Mouse (Mus musculus) c-Kit-negative CD71-positive TER-119-positive erythroid progenitor cells, embryonic 14.5 days (primary cell): ENCODE data around the gene Arpc5l.
"Not testable (repeated sequence)": the region's sequence is repeated elsewhere in the genome, so short reads cannot be mapped to it uniquely, and the experiment has no call there.

Source experiments
- DNase-seq: peaks from one replicate; pipeline ENCODE4 v3.0.0-alpha.2; 2013; ENCODE audit warnings: low read depth, low spot score

Gene Arpc5l

DNA sequence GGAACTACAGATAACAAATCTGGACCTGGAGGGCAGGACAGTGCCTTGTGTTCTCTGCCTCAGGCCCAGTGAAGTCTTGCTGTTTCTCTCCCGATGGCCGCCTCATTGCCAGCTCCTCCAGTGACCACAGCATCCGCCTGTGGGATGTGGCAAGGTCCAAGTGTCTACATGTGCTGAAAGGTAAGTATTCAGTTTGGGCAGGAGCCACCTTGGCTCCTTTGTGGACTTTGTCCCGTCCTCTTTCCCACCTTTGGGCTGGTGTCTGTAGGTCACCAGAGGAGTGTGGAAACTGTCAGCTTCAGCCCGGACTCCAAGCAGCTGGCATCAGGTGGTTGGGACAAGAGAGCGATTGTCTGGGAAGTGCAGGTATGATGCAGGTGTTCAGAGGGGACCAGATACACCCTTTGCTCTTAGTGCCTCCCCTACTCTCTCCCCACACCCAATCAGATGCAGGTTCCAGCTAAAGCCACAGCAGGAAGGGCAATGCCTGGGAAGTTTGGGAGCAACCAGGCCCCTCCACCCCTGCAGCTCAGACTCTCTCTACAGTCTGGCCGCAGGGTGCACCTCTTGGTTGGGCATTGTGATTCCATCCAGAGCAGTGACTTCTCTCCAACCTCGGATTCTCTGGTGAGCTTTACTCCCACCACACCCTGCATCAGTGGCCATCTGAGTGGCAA, 5.1 kb upstream of the Arpc5l start:
- DNase-seq, result no peak

DNA sequence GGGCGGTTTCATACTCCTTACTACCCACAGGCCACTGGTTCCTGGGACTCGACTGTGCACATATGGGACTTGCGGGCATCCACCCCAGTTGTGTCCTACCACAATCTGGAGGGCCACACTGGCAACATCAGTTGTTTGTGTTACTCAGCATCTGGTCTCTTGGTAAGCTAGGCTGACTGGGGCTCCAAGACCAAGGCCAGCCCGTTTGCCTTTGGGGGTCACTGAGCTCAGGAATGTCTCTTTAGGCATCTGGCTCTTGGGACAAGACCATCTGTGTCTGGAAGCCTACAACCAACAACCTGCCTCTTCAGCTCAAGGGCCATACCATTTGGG, 4.6 kb upstream of the Arpc5l start:
- no peak for DNase-seq

DNA sequence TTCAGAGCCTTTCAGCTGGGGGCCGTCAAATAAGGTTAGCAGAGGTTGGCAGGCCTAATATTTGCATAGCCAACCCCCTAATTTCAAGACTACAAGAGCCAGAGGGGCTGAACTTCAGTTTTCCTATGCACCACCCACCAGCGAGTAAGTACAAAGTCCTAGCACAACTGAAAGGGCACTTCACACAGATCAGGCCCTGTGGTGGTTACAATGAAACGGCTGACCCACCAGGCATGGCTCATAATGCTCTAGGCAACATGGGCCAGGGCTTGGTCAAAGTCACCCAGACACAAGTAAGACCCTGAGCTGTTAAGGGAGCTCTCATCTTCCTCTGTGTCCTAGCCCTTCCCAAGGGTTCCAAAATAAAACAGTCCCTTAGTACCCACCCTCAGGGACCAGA, 3.3 kb upstream of the Arpc5l start:
- DNase-seq, result no peak

DNA sequence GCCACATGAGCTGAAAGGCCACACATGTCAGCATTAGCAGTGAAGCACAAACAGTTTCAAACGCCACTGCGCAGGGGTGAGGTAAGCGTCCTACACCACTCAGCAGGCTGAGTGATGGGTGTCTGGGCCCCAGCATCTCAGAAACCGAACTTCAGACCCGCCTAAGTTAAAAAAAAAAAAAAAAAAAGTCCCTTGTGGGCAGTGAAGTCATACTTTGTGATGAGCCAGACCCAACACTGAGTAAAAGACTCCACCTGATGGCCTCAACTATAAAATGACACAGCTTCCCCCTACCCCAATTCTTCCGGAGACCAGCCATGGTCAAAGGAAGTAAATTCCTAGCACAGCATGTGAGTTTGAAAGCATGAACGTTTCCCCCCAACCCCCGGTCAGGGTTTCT, 2.0 kb upstream of the Arpc5l start:
- no peak for DNase-seq

DNA sequence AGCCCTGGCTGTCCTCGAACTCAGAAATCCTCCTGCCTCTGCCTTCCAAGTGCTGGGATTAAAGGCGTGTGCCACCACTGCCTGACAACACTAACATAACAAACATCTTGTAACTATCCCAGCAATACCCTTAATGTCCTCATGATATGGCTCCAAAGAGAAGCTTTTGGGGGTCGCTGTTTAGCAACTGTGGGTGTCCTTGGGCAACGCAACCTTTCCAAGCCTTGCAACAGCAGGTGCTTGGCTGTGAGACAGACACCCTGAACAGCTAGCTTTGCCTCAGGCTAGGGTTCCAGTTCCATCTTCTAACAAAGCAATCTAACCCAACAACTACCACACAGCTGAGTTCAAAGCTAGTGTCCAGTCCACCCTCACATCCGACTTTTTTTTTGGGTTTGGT, 1.6 kb upstream of the Arpc5l start:
- DNase-seq, result no peak

DNA sequence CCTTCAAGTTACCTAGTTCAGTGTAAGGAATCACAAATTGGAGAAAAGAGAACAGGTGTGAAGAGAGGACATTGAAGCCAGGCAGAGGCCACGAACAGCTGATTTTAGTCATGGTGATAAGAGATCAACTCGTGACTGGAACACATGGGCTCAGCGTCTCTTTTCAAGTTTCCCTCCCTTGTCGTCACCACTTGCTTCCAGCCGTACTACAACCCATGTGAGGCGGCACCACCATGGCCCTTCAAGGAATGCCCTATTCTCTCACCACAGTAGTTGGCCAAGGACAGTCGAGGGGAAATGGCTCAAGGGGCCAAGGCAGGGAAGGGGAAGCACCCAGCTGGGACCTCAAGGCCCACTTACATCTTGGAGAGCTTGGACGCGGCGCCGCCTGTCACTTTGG, 776 bp upstream of the Arpc5l start:
- peak; percentile 45 for DNase-seq

DNA sequence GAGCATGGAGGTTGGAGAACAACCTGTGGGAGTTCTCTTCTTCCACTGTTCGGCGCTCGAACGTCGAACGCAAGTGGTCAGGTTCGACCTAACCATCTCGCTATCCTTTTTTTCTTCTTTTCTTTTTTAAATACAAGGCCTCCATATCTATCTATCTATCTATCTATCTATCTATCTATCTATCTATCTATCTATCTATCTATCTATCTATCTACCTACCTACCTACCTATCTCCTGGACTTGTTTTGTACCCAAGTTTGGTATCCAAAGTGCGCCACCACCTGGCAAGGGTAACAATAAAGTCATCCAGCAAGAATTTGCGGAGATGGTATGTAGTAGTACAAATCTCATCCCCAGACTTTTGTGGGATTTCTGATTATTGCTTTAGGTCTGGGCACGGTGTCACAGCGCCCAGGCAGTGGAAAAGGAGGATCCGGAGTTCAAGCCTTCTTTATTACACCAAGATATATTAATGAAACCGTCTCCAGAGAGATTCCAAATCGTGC, 479 bp downstream of the Arpc5l start, which contains the start of gene Rpl35:
Rpl35 (minus strand) TSS at position 51 of the 506 bp plus-strand sequence.
- DNase-seq, result peak; percentile 37

DNA sequence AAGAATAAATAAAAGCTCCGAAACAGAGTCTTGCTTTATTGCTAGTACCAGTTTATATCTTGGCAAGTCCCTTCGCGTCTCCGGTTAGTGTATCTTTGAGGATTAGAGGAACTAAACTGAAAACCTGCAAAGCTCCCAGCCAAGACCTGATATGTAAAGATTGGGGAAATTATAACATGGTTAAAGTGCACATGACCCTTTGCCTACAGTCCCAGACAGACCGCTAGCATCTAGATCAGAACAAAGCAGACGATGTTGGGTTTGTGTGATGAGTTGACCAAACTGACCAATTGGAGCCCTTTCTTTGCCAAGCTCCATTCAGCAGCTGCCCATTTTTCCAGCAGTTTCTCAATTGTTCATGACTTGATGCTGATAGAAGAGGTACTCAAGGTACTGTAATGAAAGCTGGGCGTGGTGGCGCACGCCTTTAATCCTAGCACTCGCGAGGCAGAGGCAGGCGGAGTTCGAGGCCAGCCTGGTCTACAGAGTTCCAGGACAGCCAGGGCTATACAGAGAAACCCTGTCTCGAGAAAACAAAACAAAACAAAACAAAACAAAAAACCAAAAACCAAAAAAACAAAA, 1.1 kb downstream of the Arpc5l start:
- no peak for DNase-seq

DNA sequence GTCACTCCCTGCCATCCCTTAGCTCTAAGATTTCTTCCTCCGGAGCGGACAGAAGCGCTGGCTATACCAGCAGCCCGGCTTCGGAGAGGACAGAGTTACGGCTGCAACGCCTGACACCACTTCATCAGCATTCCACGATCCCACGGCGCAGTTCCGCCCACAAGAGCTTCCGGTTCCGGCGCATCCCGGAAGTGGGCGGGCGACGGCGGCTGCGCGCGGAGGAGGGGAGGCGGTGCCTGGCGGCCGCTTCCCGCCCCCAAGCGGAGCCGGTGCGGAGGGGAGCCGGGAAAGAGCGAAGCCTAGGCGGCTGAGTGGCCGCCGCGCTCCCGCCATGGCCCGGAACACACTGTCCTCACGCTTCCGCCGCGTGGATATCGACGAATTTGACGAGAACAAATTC, 2.7 kb downstream of the Arpc5l start:
- DNase-seq, result peak; percentile 87

DNA sequence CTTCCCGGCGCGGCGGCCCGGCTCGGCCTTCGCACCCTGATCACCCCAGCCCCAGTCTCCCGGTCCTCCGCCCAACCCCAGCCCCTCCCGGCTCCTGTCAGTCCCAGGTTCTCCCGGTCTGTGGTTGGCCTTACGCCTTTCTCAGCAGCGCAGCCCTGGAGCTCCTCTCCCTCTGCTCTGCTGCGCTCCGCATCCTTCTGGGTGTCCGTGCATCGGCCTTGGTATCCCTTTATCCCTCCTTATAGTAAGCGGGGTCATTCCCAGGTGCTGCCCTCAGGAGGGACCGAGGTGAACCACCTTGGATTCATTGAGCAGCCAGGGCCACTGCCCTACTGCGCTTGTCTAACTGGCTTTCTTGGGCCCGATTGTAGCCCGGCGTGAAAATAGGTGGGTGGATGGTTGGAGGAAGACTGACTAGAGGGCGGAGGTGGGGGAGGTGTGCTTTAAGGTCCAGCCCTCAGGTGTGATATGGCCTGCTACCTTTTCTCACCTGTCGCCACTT, 3.3 kb downstream of the Arpc5l start:
- DNase-seq, result peak; percentile 36

DNA sequence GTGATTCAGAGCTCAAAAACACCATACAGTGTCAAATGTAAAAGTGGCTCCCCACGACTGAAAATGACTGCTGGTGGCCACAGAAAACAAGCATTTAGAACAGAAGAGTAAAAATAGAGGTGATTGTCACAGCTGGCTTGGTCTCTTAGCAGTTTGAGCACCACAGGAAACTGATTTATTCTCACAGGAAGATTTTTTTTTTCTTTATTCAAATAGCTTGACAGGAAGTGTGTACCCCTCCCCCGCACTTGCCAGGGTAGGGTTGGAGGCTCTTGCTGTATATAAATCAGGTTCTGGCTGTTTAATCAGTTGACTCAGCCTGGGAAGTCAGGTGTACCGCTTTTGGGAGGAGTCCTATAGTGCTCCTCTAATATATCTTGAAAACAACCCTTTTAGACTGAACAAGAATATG, 3.8 kb downstream of the Arpc5l start:
- no peak for DNase-seq

DNA sequence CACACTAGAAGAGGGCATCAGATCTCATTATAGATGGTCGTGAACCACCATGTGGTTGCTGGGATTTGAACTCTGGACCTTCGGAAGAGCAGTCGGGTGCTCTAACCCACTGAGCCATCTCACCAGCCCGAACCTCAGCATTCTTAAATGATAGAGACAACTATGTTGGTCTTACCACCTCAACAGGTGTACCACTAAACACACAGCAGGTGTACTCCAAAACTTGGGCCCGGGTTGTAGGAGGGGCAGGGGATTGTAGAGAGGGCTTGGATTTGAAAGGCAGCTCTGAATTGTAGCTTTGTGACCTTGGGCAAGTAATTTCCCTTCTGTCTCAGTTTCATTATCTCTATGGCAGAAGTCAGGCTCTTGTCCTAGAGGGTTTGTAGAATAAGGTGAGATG, 5.0 kb downstream of the Arpc5l start:
- DNase-seq, result not testable (repeated sequence)

DNA sequence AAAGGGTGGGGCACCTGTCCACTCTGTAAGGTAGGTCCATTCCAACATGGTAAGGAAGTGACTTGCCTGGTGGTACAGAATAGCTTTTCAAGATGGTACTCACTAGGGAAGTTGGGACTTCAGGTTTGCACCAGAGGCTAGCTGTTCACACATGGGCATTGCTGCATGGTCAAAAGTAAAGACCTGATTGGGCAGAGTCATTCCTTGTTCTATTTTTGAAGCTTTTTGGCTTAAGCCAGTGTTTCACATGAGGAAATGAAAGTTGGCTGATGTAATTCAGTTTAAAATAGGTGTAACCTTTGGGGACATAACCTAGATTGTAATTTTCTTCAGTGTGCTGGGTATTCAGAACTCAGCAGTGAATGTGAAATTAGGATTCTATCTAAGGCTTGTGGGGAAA, 6.1 kb downstream of the Arpc5l start:
- DNase-seq, result no peak

DNA sequence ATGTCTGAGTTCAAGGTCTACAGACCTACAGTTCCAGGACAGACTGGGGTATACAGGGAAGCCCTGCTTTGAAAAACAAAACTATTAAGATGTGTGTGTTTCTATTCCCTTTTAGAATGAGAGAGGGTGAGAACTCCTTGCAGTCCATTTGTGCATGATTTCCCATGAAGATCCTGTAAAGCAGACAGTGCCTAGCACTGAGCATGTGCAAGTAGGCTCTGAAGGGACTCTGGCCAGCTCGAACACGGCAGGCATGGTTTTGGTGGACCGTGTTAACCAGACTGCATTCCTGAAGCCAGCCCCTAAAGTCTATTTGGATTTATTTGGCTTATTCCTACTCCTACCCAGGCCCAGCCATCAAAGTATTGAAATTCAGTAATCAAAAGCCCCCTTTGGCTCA, 6.8 kb downstream of the Arpc5l start:
- DNase-seq, result no peak

DNA sequence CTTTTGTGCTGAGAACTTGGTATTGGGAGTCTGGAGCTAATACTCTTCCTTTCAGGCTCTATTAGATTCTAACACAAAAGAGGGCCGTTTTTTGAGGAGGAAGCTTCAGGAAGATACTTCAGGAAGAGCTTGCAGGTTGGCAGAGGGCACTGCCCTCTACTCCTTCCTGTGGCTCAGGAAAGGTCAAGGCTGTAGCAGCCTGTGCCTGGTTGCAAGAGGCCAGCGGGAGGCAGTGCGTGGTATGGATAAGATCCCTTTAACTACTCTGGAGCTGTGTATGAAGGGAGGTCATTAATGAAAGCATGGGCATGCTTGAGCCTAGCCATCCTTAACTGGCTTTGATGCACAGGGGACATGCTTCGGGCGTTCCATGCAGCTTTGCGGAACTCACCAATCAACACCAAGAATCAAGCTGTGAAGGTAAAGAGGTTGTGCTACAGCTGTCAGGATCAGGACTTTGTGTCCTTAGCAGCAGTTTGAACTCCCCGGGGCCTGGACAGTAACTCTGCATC, 7.7 kb downstream of the Arpc5l start:
- no peak for DNase-seq

DNA sequence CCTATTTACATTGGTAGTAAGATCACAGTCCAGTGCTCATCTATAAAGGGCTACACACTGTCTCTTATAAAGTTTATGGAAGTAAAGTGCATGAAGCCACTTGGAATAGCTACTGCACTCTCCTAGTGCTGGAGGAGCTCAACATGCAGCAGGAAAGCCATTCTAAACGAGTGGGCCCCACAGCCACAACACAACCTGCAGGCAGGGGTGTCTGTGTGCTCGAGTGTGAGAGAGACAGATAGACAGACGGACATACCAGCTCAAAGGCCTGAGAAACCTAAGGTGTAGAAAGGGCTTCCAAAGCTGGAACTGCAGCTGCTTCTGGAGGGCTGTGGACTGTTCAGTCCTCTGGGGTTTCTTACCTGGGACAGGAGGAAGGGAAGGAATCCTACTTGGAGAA, 11.4 kb downstream of the Arpc5l start:
- no peak for DNase-seq

DNA sequence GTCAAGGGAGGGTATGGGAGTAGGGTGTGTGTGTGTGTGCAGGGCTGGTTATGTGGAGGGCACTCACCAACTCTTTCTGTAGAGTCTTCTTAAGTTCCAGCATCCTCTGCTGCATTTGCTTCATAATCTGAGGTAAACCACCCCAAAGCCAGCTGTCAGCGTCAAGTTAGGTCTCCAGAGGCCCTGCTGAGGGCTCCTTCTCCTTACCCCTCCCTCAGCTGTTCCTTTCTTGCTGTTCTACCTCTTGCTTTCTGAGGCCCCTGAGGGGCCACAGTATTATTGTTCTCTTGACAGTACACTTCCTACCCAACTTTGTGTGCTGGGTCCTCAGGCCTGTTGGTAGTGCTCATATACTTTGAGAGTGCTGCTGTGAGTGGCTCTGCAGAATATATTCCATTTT, 14.9 kb downstream of the Arpc5l start:
- no peak for DNase-seq

DNA sequence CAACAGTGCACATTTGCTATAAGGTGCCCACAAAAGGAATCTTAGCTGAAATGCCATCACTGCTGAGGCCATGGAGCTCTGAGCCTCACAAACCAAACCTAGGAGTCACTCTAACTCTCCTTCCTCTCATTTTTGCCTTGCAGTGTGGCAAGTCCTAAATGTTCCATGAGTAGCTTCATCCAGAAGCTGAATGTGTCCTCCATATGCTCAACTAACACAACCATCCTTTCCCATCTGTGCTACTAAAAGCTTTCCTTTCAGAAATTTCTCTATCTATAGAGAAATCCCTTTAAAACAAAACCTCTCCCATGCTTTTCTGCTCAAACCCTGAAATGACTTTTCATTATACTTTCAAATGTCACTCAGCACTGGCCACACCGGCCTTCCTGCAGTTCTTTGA, 26.5 kb downstream of the Arpc5l start:
- DNase-seq, result no peak

DNA sequence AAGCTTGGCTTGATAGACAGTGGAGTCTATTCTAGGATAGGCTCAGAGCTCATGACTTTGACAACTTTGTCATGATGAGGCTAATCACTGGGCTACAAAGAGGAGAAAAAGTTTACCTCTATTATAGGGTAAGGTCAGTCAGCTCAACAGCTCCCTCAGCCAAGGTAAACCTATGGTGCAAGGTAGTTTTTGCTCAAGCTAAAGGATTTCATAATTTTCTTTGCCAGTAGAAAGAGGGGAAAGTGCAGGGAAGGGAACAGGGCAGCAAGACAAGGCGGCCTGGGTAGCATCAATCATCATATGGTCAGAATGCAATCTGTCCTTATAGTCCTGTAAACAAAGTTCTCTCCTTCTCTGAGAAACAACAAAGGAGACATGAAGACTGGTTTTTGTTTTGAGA, 35.1 kb downstream of the Arpc5l start:
- no peak for DNase-seq

DNA sequence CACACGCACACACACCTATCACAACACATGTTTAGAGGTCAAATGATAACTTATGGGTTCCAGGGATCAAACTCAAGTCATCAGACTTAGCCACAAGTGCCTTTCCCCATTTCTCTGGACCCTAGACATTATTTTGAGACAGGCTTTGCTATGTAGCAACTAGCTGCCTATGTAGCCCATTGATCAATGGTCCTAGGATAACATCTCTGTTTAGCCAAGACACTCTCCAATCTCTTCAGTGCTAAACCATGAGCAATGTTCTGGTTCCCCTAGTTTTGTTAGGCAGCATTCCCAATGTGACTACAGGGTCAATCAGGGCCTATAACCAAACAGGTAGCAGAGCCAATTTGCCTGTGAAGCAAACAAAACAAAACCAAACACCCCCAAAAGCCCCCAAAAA, 43.4 kb downstream of the Arpc5l start:
- DNase-seq, result no peak

DNA sequence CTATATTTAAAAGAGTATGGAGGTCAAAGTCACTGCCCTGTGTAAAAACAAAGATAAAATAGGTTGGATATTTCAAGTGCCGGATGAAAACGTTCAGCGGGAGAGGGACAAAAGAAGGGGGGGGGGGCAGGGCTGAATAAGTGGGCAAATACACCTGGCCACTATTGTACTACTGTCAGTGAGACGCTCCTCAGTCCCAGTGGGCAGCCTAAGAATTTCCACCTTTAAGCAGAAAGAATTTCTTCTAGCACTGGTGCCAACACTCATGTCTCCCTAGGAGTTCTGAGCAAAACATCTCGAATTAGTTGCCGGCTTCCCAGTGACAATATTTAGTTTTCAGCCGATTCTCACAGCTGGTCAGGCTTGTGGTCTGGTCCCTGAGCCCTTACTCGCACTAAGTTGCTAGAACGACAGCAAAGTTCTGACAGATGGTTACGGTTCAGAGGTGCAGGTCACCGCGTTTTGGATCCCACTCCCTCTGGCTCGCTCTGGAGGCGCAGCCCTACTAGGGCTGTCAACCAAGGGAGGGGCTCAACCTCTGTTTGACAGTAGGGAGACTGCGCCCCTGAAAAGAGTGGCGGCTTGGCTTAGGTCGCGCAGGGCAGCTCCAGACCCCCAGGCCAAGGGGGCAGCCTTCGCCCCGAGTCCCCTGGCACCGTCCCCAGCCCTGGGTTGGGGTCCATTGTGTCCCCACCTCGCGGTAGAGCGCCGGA, 59.7 kb downstream of the Arpc5l start:
- peak; percentile 38 for DNase-seq
